Mouse (Mus musculus) kidney, embryonic 14.5 days (tissue): ENCODE measurements around the gene Baz2b. TPM values are rescaled to one million over a fixed set of nuclear protein-coding genes. Genes with fewer than 3 reads are reported as not detected.
"Not testable (repeated sequence)": the region's sequence is repeated elsewhere in the genome, so short reads cannot be mapped to it uniquely, and the experiment has no call there.

Experiments used
- ATAC-seq: fragments of 200-750 bp; cut with Nextera tagmentation; 2 replicates; pipeline ENCODE4 v1.8.0; 2017; ENCODE audit warnings: moderate number of reproducible peaks, mild to moderate bottlenecking, moderate TSS enrichment, moderate library complexity; ENCODE audit not compliant: low FRiP score, low TSS enrichment
- H3K27ac ChIP-seq: fragments of 300-500 bp; sonication (generic); 2 replicates; pipeline ENCODE4 v1.5.1; 2014; ENCODE audit warnings: low read depth, mild to moderate bottlenecking, low read length, moderate library complexity, mixed read lengths
- H3K27me3 ChIP-seq: fragments of 300-500 bp; sonication (generic); 2 replicates; pipeline ENCODE4 v1.6.1; 2014; ENCODE audit warnings: mild to moderate bottlenecking, low read length; ENCODE audit not compliant: control insufficient read depth, insufficient read depth
- H3K36me3 ChIP-seq: fragments of 300-500 bp; sonication (generic); 2 replicates; pipeline ENCODE4 v1.6.1; 2014; ENCODE audit warnings: low read length, mixed read lengths; ENCODE audit not compliant: control insufficient read depth, insufficient read depth
- H3K4me1 ChIP-seq: fragments of 300-500 bp; sonication (generic); 2 replicates; pipeline ENCODE4 v1.6.1; 2014; ENCODE audit warnings: low read length, mixed read lengths; ENCODE audit not compliant: control insufficient read depth, insufficient read depth
- H3K4me2 ChIP-seq: fragments of 300-500 bp; sonication (generic); replicated peaks from 2 replicates; pipeline ENCODE4 v1.6.1; 2014; ENCODE audit warnings: low read depth, mild to moderate bottlenecking, low read length
- H3K4me3 ChIP-seq: fragments of 300-500 bp; sonication (generic); 2 replicates; pipeline ENCODE4 v1.5.1; 2014; ENCODE audit warnings: mild to moderate bottlenecking, low read length
- H3K9ac ChIP-seq: fragments of 300-500 bp; sonication (generic); 2 replicates; pipeline ENCODE4 v1.6.1; 2014; ENCODE audit warnings: low read depth, mild to moderate bottlenecking, low read length, moderate library complexity
- H3K9me3 ChIP-seq: fragments of 300-500 bp; sonication (generic); 2 replicates; pipeline ENCODE4 v1.6.1; 2016; ENCODE audit warnings: low read length; ENCODE audit not compliant: control insufficient read depth
- WGBS: fragments of 180-500 bp; shearing (Covaris S2); extraction: QIAGEN DNeasy Blood & Tissue Kit; methylation state at CpG from one replicate; pipeline ENCODE4 v1.1.7; 2014; 5-methylcytosine and 5-hydroxymethylcytosine counted together
- polyA plus RNA-seq: library from polyadenylated mRNA; unstranded; fragments of >200 nt; fragmentation: Nextera tagmentation; extraction: Ambion mirVana; gene quantifications from 2 replicates; pipeline ENCODE4 v1.2.1, GENCODE M21; 2014

Baz2b gene
- polyA plus RNA-seq, 1 experiment from 2014 or later = 70.4 TPM

DNA sequence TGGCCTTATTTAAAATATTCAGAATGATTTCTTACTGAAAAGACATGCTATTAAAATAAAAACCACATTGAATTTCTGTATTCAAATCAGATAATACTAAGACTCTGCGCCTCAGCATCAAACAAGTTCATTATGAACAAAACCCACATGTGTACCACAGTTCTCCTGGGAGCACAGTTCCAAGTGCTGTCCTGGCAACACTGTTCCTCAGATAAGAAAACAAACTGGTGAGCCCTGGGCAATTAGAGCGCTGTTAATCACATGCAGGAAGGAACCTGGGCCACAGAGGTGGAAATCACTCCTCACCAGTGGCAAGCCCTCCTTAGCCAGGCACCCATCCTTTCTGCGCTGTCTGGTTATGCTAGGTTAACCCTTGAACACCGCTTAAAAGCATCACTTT is 332.3 kb downstream of the Baz2b start:
- Histone ChIP-seq H3K9ac (no peak overlapping the region), H3K4me2 (no peak overlapping the region), H3K9me3 (0 out of 2 replicates have a peak, but pooled peaks cover 5% of the 10 kb centered on the region), H3K36me3 (peaks cover 8% of the 10 kb centered on the region; the same call in 1 of the 2 replicates), H3K4me3 (no peak overlapping the region), H3K27ac (no peak overlapping the region), H3K4me1 (no peaks in the 10 kb centered on the region), H3K27me3 (no peaks in the 10 kb centered on the region)
- 84% methylated on average over 4 of the region's 4 CpGs for WGBS
- ATAC-seq = no peak

DNA sequence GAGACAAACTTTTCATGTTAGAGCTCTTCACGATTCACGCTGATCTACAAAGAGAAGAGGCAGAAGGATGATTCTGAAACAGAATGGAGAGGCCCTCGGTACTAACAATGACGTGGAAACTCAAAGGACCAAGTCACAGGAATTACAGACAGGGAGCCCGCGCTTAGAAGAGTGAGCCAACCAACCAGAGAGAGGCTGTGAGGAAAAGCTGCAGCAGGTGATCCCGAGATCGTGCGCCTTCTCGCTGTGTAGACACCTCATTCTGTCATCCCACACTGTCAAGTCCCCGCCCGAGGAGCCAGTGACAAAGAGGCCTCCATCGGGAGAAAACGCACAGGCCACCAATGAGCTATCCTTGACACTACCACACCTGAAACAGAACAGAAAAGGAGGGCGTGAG is 333.2 kb downstream of the Baz2b start:
- Histone ChIP-seq H3K27ac (no peak overlapping the region), H3K4me1 (no peaks in the 10 kb centered on the region), H3K27me3 (no peaks in the 10 kb centered on the region), H3K4me3 (no peak overlapping the region), H3K9me3 (0 out of 2 replicates have a peak, but pooled peaks cover 5% of the 10 kb centered on the region), H3K4me2 (no peak overlapping the region), H3K36me3 (peaks cover 14% of the 10 kb centered on the region; the same call in 1 of the 2 replicates), H3K9ac (no peak overlapping the region)
- ATAC-seq = no peak
- 89% methylated on average over 15 of the region's 15 CpGs for WGBS

DNA sequence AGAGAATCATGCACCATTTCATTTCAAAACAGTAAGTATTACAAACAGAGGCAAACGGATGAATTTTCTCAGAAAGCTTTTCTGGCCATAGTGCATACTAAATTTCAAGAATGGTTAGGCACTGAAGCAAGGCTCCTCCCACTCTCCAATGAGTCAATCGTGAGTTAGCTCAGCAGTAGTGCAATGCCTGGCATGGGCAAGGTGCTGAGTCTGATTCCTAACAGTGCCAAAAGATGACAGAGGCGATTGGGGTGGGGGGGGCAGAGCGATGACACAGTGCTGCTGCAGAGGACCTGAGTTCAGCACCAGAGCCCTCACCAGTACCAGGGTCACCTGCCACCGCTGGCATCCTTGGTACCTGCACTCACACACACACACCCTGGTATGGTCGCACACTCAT is 339.1 kb downstream of the Baz2b start:
- Histone ChIP-seq H3K27me3 (no peaks in the 10 kb centered on the region), H3K9me3 (no peaks in the 10 kb centered on the region), H3K27ac (no peak overlapping the region), H3K36me3 (peaks cover 18% of the 10 kb centered on the region; the same call in 1 of the 2 replicates), H3K4me1 (no peaks in the 10 kb centered on the region), H3K9ac (no peak overlapping the region), H3K4me2 (no peak overlapping the region), H3K4me3 (no peak overlapping the region)
- no peak for ATAC-seq
- WGBS = 94% methylated on average over 6 of the region's 6 CpGs

DNA sequence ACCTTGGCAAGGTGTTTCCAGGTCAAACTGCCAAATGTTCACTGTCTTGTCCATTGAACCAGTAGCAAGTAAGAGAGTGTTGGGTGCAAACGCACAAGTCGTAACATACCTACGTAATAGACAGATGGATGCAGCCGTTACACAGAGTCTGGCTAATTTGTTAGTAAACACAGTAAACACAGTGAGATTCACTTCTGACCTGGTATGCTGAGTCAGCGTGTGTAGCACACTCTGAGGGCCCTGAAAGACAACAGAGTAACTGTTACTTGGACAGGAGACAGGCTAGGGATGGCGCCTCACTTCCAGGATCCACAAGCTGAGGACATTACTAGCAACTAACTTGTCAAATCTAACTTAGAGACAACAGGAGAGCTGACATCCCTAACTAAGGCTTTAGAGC is 347.0 kb downstream of the Baz2b start:
- ATAC-seq = no peak
- WGBS = 87% methylated on average over 6 of the region's 6 CpGs
- H3K27me3 ChIP-seq = no peaks in the 10 kb centered on the region

DNA sequence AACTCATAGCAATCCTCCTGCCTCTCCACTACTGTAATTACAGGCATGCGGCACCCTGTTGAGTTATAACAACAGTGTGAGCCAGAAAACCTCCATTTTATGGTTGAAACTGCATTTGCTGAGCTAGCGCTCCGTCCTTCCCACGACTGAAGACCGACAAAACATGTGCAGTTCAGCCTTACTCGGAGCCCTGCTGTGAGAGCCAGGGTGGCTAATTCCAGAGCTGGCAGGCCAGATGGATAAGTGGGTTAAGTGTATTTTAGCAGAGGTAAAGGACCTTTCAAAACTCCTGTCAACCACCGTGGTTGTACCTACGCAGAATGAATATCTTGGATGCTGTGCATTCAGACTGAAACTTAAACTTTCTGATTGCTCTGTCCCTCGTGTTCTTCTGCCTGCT is 355.3 kb downstream of the Baz2b start:
- Histone ChIP-seq H3K36me3 (peaks cover 10% of the 10 kb centered on the region; the same call in 1 of the 2 replicates), H3K27ac (no peak overlapping the region), H3K4me1 (no peaks in the 10 kb centered on the region), H3K4me2 (no peak overlapping the region), H3K9me3 (no peaks in the 10 kb centered on the region), H3K4me3 (no peak overlapping the region), H3K27me3 (no peaks in the 10 kb centered on the region), H3K9ac (no peak overlapping the region)
- 85% methylated on average over 9 of the region's 9 CpGs for WGBS
- no peak for ATAC-seq

More for the DNA sequence above, 347.0 kb downstream of the Baz2b start:
- no peaks in the 10 kb centered on the region for H3K4me1 ChIP-seq
- H3K9me3 ChIP-seq = no peaks in the 10 kb centered on the region
- H3K27ac ChIP-seq = no peak overlapping the region
- H3K4me3 ChIP-seq = no peak overlapping the region
- no peak overlapping the region for H3K4me2 ChIP-seq
- no peak overlapping the region for H3K9ac ChIP-seq
- 0 out of 2 replicates have a peak, but pooled peaks cover 6% of the 10 kb centered on the region for H3K36me3 ChIP-seq

DNA sequence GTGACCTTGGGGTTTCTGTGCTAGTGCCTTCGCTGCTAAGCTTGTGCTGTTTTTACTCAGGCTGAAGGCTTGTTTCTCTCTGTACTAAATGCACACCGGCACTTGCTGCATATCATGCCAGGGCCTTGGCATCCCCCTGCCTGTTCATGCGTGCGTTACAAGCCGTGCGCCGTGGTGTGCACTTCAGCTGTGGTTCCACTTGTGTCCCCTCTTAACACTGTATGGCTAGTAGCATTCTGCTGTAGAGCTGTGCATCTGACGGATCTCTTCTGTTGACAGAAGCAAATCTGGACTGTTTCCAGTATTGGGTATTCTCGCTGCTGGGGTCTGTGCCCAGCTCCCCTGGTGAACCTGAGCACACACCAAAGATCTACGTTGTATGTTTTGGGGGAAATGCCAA is 356.1 kb downstream of the Baz2b start:
- H3K36me3 ChIP-seq = peaks cover 10% of the 10 kb centered on the region; the same call in 1 of the 2 replicates
- no peak overlapping the region for H3K27ac ChIP-seq
- no peak overlapping the region for H3K4me3 ChIP-seq
- H3K9ac ChIP-seq = no peak overlapping the region
- no peak for ATAC-seq
- no peaks in the 10 kb centered on the region for H3K9me3 ChIP-seq
- no peaks in the 10 kb centered on the region for H3K27me3 ChIP-seq
- WGBS = 91% methylated on average over 10 of the region's 10 CpGs
- no peaks in the 10 kb centered on the region for H3K4me1 ChIP-seq
- H3K4me2 ChIP-seq = no peak overlapping the region

DNA sequence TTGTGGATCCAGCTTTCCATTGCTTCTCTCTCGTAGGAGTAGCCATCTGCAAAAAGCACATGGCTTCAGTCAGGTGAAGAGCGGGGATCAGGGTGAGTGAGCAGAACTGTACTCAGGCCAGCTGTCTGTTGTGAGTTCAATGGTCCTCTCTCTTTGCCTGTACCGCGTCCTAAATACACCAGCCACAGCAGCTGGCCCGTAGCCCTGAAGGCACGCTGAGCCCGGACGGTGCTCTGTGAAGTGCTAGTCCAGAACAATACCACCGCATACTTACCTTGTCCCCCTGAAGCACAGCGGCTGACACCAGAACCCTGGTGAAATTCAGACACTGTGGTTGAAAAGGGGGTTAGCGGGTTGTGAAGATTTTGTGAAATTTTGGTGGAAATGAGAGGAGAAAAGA is 356.7 kb downstream of the Baz2b start:
- no peak overlapping the region for H3K4me3 ChIP-seq
- peaks cover 10% of the 10 kb centered on the region; the same call in 1 of the 2 replicates for H3K36me3 ChIP-seq
- H3K4me1 ChIP-seq = no peaks in the 10 kb centered on the region
- no peaks in the 10 kb centered on the region for H3K9me3 ChIP-seq
- H3K4me2 ChIP-seq = no peak overlapping the region
- no peak overlapping the region for H3K9ac ChIP-seq
- WGBS = 81% methylated on average over 11 of the region's 11 CpGs
- no peaks in the 10 kb centered on the region for H3K27me3 ChIP-seq
- no peak overlapping the region for H3K27ac ChIP-seq
- ATAC-seq = no peak

DNA sequence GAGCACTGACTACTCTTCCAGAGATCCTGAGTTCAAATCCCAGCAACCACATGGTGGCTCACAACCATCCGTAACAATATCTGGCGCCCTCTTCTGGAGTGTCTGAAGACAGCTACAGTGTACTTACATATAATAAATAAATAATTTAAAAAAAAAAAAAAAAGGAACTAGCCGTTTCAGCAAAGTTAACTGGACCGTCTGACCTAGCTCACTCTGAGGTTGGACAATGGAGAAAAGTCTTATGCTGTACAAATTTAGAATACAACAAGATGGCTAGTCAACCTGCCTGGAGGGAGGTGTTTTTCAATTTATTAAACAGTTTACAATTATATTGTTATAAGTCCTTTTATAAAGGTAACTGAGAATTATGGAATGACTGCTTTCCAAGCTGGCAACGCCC is 357.8 kb downstream of the Baz2b start:
- 89% methylated on average over 3 of the region's 5 CpGs for WGBS
- H3K27me3 ChIP-seq, H3K4me1 ChIP-seq, H3K9ac ChIP-seq, H3K27ac ChIP-seq, H3K4me3 ChIP-seq, ATAC-seq, H3K9me3 ChIP-seq, H3K36me3 ChIP-seq, H3K4me2 ChIP-seq: not testable (repeated sequence)
